Mouse (Mus musculus): ENCODE data around the gene Ptprm.

GRCm38 (mm10) chr17:66659242-66659641, 695.0 kb downstream of the Ptprm start:
- TF ChIP-seq POLR2A (IDR thresholded peaks at IDR 0.05; ENCODE audit: low read depth, low read length) (no peak), CTCF (IDR thresholded peaks at IDR 0.05; ENCODE audit: borderline replicate concordance, insufficient read depth, low read length) (no peak)

All from embryonic fibroblast, embryonic 13.5 days (primary cell).